Mouse (Mus musculus) olfactory bulb, adult 2 months (tissue): ENCODE measurements around the gene Gm6268.

Source experiments
- CTCF ChIP-seq: fragments of 200-500 bp; IDR thresholded peaks from 2 replicates; pipeline ENCODE4 v1.5.1; 2012; ENCODE audit warnings: low read depth, mild to moderate bottlenecking, low read length, moderate library complexity; ENCODE audit not compliant: insufficient read depth
- POLR2A ChIP-seq: fragments of 200-500 bp; IDR thresholded peaks from 2 replicates; pipeline ENCODE4 v1.6.1; 2012; ENCODE audit warnings: mild to moderate bottlenecking, low read depth, low read length, moderate library complexity; ENCODE audit not compliant: insufficient read depth

GRCm38 (mm10) chrX:36390503-36390902 lies 10.6 kb upstream of the Gm6268 start:
- TF ChIP-seq POLR2A (no peak), CTCF (no peak)
